Comparison of ENCODE assay signal across 8 mouse cellular contexts in genomic region chr13:45239153-45239552, GRCm38 (mm10).
DNase-seq lines count a peak whose midpoint lies in the region; ATAC-seq lines count a peak whose summit lies in the region.
"Had no signal": no experiment of that assay in that cellular context is flagged by ENCODE, and none has a peak within 500 bp of the region (broad histone marks: within the 10 kb centered on the region; RNA-seq: fewer than 3 reads in every experiment).

No protein-coding gene starts in this region.

- H3K4me2 ChIP-seq in midbrain, embryonic 14.5 days (ENCODE audit: low read length): no peak overlapping the region
- H3K4me2 ChIP-seq in forebrain, embryonic 14.5 days (ENCODE audit: low read length): peak overlapping the region; percentile 12
- H3K4me2 ChIP-seq: midbrain, embryonic 12.5 days had no signal

- H3K9me3 ChIP-seq in midbrain, embryonic 14.5 days (ENCODE audit: control insufficient read depth, low read length): no peaks in the 10 kb centered on the region
- H3K9me3 ChIP-seq in midbrain, embryonic 10.5 days (replicated peaks): no peaks in the 10 kb centered on the region
- no peaks in the 10 kb centered on the region for H3K9me3 ChIP-seq in forebrain, embryonic 14.5 days (replicated peaks; ENCODE audit: control insufficient read depth, low read length)
- H3K9me3 ChIP-seq: midbrain, embryonic 12.5 days had no signal

- H3K4me1 ChIP-seq in midbrain, embryonic 14.5 days (ENCODE audit: control insufficient read depth, insufficient read depth, low read length): no peaks in the 10 kb centered on the region
- peaks cover 25% of the 10 kb centered on the region for H3K4me1 ChIP-seq in midbrain, embryonic 10.5 days
- peaks cover 6% of the 10 kb centered on the region; the same call in 1 of the 2 replicates for H3K4me1 ChIP-seq in forebrain, embryonic 14.5 days (ENCODE audit: control insufficient read depth, insufficient read depth, low read length)

- 64% methylated on average over 9 of the region's 9 CpGs for WGBS in midbrain, embryonic 14.5 days
- 85% methylated on average over 9 of the region's 9 CpGs for WGBS in midbrain, embryonic 10.5 days
- 14% methylated on average over 9 of the region's 9 CpGs for WGBS in forebrain, embryonic 14.5 days

- no peak overlapping the region for H3K27ac ChIP-seq in midbrain, embryonic 14.5 days (replicated peaks; ENCODE audit: low read depth, low read length)
- no peak overlapping the region for H3K27ac ChIP-seq in midbrain, embryonic 10.5 days (replicated peaks)
- no peak overlapping the region for H3K27ac ChIP-seq in forebrain, embryonic 14.5 days (ENCODE audit: low read depth, low read length)
- H3K27ac ChIP-seq: midbrain, embryonic 12.5 days had no signal

- ATAC-seq in midbrain, embryonic 14.5 days (ENCODE audit: low FRiP score, low TSS enrichment): no peak
- peak; percentile 78 for ATAC-seq in forebrain, embryonic 14.5 days

- peak; percentile 58 for DNase-seq in midbrain, embryonic 14.5 days
- no peak for DNase-seq in midbrain, embryonic 10.5 days (ENCODE audit: low spot score)
- DNase-seq in forebrain, embryonic 14.5 days (ENCODE audit: low spot score): peak; percentile 94
- peak; percentile 75 for DNase-seq in kidney, postnatal 14 days
- peak; percentile 27 for DNase-seq in lung, postnatal 10 days
- peak; percentile 2 to 68 for DNase-seq in urinary bladder, postnatal 36 days (ENCODE audit: low spot score in 2 of 2)
- DNase-seq in embryo, embryonic 10.5 days (ENCODE audit: low spot score): no peak

- no peaks in the 10 kb centered on the region for H3K36me3 ChIP-seq in midbrain, embryonic 14.5 days (ENCODE audit: control insufficient read depth, insufficient read depth, low read length)
- H3K36me3 ChIP-seq in midbrain, embryonic 10.5 days: no peaks in the 10 kb centered on the region
- H3K36me3 ChIP-seq in forebrain, embryonic 14.5 days (ENCODE audit: control insufficient read depth, insufficient read depth, low read length): no peaks in the 10 kb centered on the region
- H3K36me3 ChIP-seq: midbrain, embryonic 12.5 days had no signal

- no peaks in the 10 kb centered on the region for H3K27me3 ChIP-seq in midbrain, embryonic 14.5 days (ENCODE audit: control insufficient read depth, insufficient read depth, low read length)
- H3K27me3 ChIP-seq in midbrain, embryonic 10.5 days (ENCODE audit: low read depth, poor library complexity, severe bottlenecking): peaks cover 7% of the 10 kb centered on the region; the same call in 1 of the 2 replicates
- H3K27me3 ChIP-seq in forebrain, embryonic 14.5 days (replicated peaks; ENCODE audit: control insufficient read depth, insufficient read depth, low read length): 0 out of 2 replicates have a peak, but pooled peaks cover 8% of the 10 kb centered on the region

- H3K4me3 ChIP-seq in midbrain, embryonic 14.5 days (replicated peaks; ENCODE audit: low read depth, low read length): no peak overlapping the region
- H3K4me3 ChIP-seq in midbrain, embryonic 10.5 days: no peak overlapping the region
- H3K4me3 ChIP-seq in forebrain, embryonic 14.5 days (ENCODE audit: low read depth, low read length): no peak overlapping the region
- H3K4me3 ChIP-seq: midbrain, embryonic 12.5 days had no signal

- H3K9ac ChIP-seq in midbrain, embryonic 14.5 days (replicated peaks; ENCODE audit: low read length): no peak overlapping the region
- no peak overlapping the region for H3K9ac ChIP-seq in forebrain, embryonic 14.5 days (ENCODE audit: low read length)
- H3K9ac ChIP-seq: midbrain, embryonic 12.5 days had no signal

Comparison
In these comparisons a context has a peak if more than half of its experiments do, and no peak if none do; other contexts are left out.
1. DNase-seq: peak in midbrain, embryonic 14.5 days (single experiment), forebrain, embryonic 14.5 days (single experiment), kidney, postnatal 14 days (single experiment), lung, postnatal 10 days (single experiment) and urinary bladder, postnatal 36 days (2 of 2); none in midbrain, embryonic 10.5 days (single experiment) and embryo, embryonic 10.5 days (single experiment).